Mouse (Mus musculus) cortical plate, adult 2 months (tissue): ENCODE data around the gene Inhbc. TPM values are rescaled to one million over a fixed set of nuclear protein-coding genes. Genes with fewer than 3 reads are reported as not detected.
A peak's percentile ranks its signal among the peaks of the same experiment; 100 is the strongest.

Source experiments
- H3K27ac ChIP-seq: fragments of 200-500 bp; 2 replicates; pipeline ENCODE4 v1.5.1; 2012; ENCODE audit warnings: low read length, control low read depth, inconsistent platforms; ENCODE audit not compliant: insufficient read depth
- H3K4me1 ChIP-seq: fragments of 200-500 bp; 2 replicates; pipeline ENCODE4 v1.6.1; 2011; ENCODE audit warnings: low read length; ENCODE audit not compliant: control insufficient read depth, insufficient read depth
- H3K4me3 ChIP-seq: fragments of 200-500 bp; 2 replicates; pipeline ENCODE4 v1.5.1; 2011; ENCODE audit warnings: mild to moderate bottlenecking, low read length, control low read depth; ENCODE audit not compliant: insufficient read depth
- CTCF ChIP-seq: fragments of 200-500 bp; IDR thresholded peaks from 2 replicates; pipeline ENCODE4 v1.5.1; 2011; ENCODE audit warnings: mild to moderate bottlenecking, control low read depth, low read length; ENCODE audit not compliant: insufficient read depth; ENCODE audit errors: extremely low read depth
- POLR2A ChIP-seq: fragments of 200-500 bp; IDR thresholded peaks from 2 replicates; pipeline ENCODE4 v1.6.1; 2011; ENCODE audit warnings: mild to moderate bottlenecking, low read length, control low read depth; ENCODE audit not compliant: insufficient read depth; ENCODE audit errors: extremely low read depth
- polyA plus RNA-seq: library from polyadenylated mRNA; depleted of rRNA; stranded (reverse); fragments of >200 nt; gene quantifications from 2 replicates; pipeline ENCODE4 v1.2.3, GENCODE M21; 2012

Gene Inhbc
- polyA plus RNA-seq, 1 experiment, result not detected

- no peak overlapping the region for H3K27ac ChIP-seq
- H3K4me1 ChIP-seq, result peaks cover 7% of the 10 kb centered on the region
- H3K4me3 ChIP-seq, result peak overlapping the region; percentile 94
- TF ChIP-seq CTCF, result no peak
- no peak for TF ChIP-seq POLR2A
Observed at GRCm38 (mm10) chr10:127380767-127381742, 10.8 kb upstream of the Inhbc start.

GRCm38 (mm10) chr10:127380251-127380691, 10.0 kb upstream of the Inhbc start, which contains the start of gene R3hdm2:
Gene R3hdm2 (plus strand): TSS chr10:127380327.
- Histone ChIP-seq H3K4me1 (peaks cover 4% of the 10 kb centered on the region), H3K27ac (peak within 1 kb of the TSS; percentile 88), H3K4me3 (peak within 1 kb of the TSS; percentile 94)
- TF ChIP-seq POLR2A (peak; percentile 22; the same call in 1 of the 2 replicates), CTCF (no peak)

GRCm38 (mm10) chr10:127379654-127380053, 9.4 kb upstream of the Inhbc start:
- Histone ChIP-seq H3K4me1 (peaks cover 4% of the 10 kb centered on the region), H3K27ac (no peak overlapping the region), H3K4me3 (peak overlapping the region; percentile 94)
- TF ChIP-seq POLR2A (no peak), CTCF (no peak)

- Histone ChIP-seq H3K27ac (no peak overlapping the region), H3K4me1 (peaks cover 3% of the 10 kb centered on the region; the same call in 1 of the 2 replicates), H3K4me3 (no peak overlapping the region)
- no peak for TF ChIP-seq POLR2A
- no peak for TF ChIP-seq CTCF
Observed at GRCm38 (mm10) chr10:127377700-127378099, 7.5 kb upstream of the Inhbc start.

GRCm38 (mm10) chr10:127371023-127371422, 792 bp upstream of the Inhbc start:
- no peak for TF ChIP-seq CTCF
- TF ChIP-seq POLR2A, result no peak
- no peak overlapping the region for H3K4me3 ChIP-seq
- no peak overlapping the region for H3K27ac ChIP-seq
- peaks cover 2% of the 10 kb centered on the region; the same call in 1 of the 2 replicates for H3K4me1 ChIP-seq

- Histone ChIP-seq H3K4me3 (no peak overlapping the region), H3K27ac (no peak overlapping the region), H3K4me1 (peaks cover 2% of the 10 kb centered on the region; the same call in 1 of the 2 replicates)
- TF ChIP-seq CTCF, result no peak
- no peak for TF ChIP-seq POLR2A
Observed at GRCm38 (mm10) chr10:127368273-127368672, 2.0 kb downstream of the Inhbc start.

GRCm38 (mm10) chr10:127367116-127367515, 3.1 kb downstream of the Inhbc start:
- TF ChIP-seq CTCF, result no peak
- TF ChIP-seq POLR2A, result no peak
- H3K4me1 ChIP-seq, result peaks cover 2% of the 10 kb centered on the region; the same call in 1 of the 2 replicates
- no peak overlapping the region for H3K4me3 ChIP-seq
- H3K27ac ChIP-seq, result no peak overlapping the region

GRCm38 (mm10) chr10:127360714-127361113, 9.5 kb downstream of the Inhbc start:
- peaks cover 2% of the 10 kb centered on the region; the same call in 1 of the 2 replicates for H3K4me1 ChIP-seq
- no peak overlapping the region for H3K27ac ChIP-seq
- TF ChIP-seq POLR2A (no peak), CTCF (no peak)
- no peak overlapping the region for H3K4me3 ChIP-seq

- Histone ChIP-seq H3K27ac (peak overlapping the region; percentile 90), H3K4me1 (peaks cover 8% of the 10 kb centered on the region), H3K4me3 (no peak overlapping the region)
- TF ChIP-seq CTCF (no peak), POLR2A (no peak)
Observed at GRCm38 (mm10) chr10:127355336-127355735, 14.9 kb downstream of the Inhbc start.
